14 mouse cellular contexts compared by ENCODE assay signal in genomic region chr9:109907774-109908465, GRCm38 (mm10). TPM values are rescaled to one million over a fixed set of nuclear protein-coding genes. Genes with fewer than 3 reads are reported as not detected.
DNase-seq lines count a peak whose midpoint lies in the region; ATAC-seq and TF ChIP-seq lines count a peak whose summit lies in the region.
"Had no signal": no experiment of that assay in that cellular context is flagged by ENCODE, and none has a peak within 500 bp of the region (broad histone marks: within the 10 kb centered on the region; RNA-seq: fewer than 3 reads in every experiment).

No protein-coding gene starts in this region.

- no peak for ATAC-seq in lung, embryonic 15.5 days (ENCODE audit: borderline replicate concordance, extremely low read depth, low FRiP score, low TSS enrichment)
- peak; percentile 97 for ATAC-seq in granulocyte monocyte progenitor cell, adult 5-6 weeks (replicated peaks; ENCODE audit: poor library complexity, severe bottlenecking)
- ATAC-seq in kidney, embryonic 16.5 days (ENCODE audit: low FRiP score, low TSS enrichment): no peak

- H3K9ac ChIP-seq in lung, embryonic 15.5 days: no peak overlapping the region
- H3K9ac ChIP-seq in ES-E14 (ENCODE audit: insufficient read depth, low read depth, low read length, poor library complexity, severe bottlenecking): no peak overlapping the region
- no peak overlapping the region for H3K9ac ChIP-seq in kidney, embryonic 16.5 days (replicated peaks; ENCODE audit: low read length)
- H3K9ac ChIP-seq: limb, embryonic 12.5 days had no signal

- no peak overlapping the region for H3K4me2 ChIP-seq in lung, embryonic 15.5 days
- H3K4me2 ChIP-seq in kidney, embryonic 16.5 days (replicated peaks; ENCODE audit: low read depth, low read length): no peak overlapping the region
- H3K4me2 ChIP-seq: embryonic facial prominence, embryonic 13.5 days; heart, embryonic 11.5 days; limb, embryonic 12.5 days had no signal

- no peak overlapping the region for H3K4me3 ChIP-seq in lung, embryonic 15.5 days
- H3K4me3 ChIP-seq in ES-E14 (ENCODE audit: insufficient read depth in 1 of 2, low read depth in 1 of 2, low read length in 2 of 2, poor library complexity in 1 of 2, severe bottlenecking in 1 of 2): no peak overlapping the region
- no peak overlapping the region for H3K4me3 ChIP-seq in kidney, embryonic 16.5 days (ENCODE audit: low read length)
- H3K4me3 ChIP-seq: embryonic facial prominence, embryonic 13.5 days; limb, embryonic 12.5 days had no signal

- in situ Hi-C loops in ES-E14 (cut with MboI; ENCODE audit: low sequenced_read_pairs in 2 of 2, unreplicated experiment in 2 of 2): no loop called here

- no peak for DNase-seq in lung, postnatal 10 days
- DNase-seq in ES-E14 (ENCODE audit: low read depth, low spot score): no peak
- DNase-seq in splenic B cell, adult 2 months (ENCODE audit: low read depth, low spot score): peak; percentile 18
- DNase-seq in left cerebral cortex, adult 8-10 months (ENCODE audit: low spot score in 2 of 2): no peak
- DNase-seq: cerebellum, postnatal 14 days; right cerebral cortex, postnatal 25 days; thymus, postnatal 25 days had no signal

- 70% methylated on average over 6 of the region's 6 CpGs for WGBS in lung, embryonic 15.5 days
- 73% methylated on average over 6 of the region's 6 CpGs for WGBS in kidney, embryonic 16.5 days

- no peaks in the 10 kb centered on the region for H3K9me3 ChIP-seq in lung, embryonic 15.5 days
- no peaks in the 10 kb centered on the region for H3K9me3 ChIP-seq in ES-E14 (ENCODE audit: control insufficient read depth, insufficient read depth, low read depth, low read length)
- no peaks in the 10 kb centered on the region for H3K9me3 ChIP-seq in kidney, embryonic 16.5 days (ENCODE audit: low read length)
- H3K9me3 ChIP-seq: embryonic facial prominence, embryonic 13.5 days; limb, embryonic 12.5 days had no signal

- 0 out of 2 replicates have a peak, but pooled peaks cover 7% of the 10 kb centered on the region for H3K4me1 ChIP-seq in lung, embryonic 15.5 days
- peaks cover 0 to 8% of the 10 kb centered on the region in 2 experiments; a peak in 3 of 4 replicates for H3K4me1 ChIP-seq in ES-E14 (ENCODE audit: control insufficient read depth in 2 of 2, insufficient read depth in 2 of 2, low read length in 2 of 2, poor library complexity in 1 of 2)
- 0 out of 2 replicates have a peak, but pooled peaks cover 4% of the 10 kb centered on the region for H3K4me1 ChIP-seq in kidney, embryonic 16.5 days (ENCODE audit: insufficient read depth, low read length)
- H3K4me1 ChIP-seq: limb, embryonic 12.5 days had no signal

- H3K27me3 ChIP-seq in lung, embryonic 15.5 days: no peaks in the 10 kb centered on the region
- H3K27me3 ChIP-seq in splenic B cell, adult 2 months (ENCODE audit: control insufficient read depth, insufficient read depth, low read length, poor library complexity, severe bottlenecking): no peaks in the 10 kb centered on the region
- no peaks in the 10 kb centered on the region for H3K27me3 ChIP-seq in kidney, embryonic 16.5 days (ENCODE audit: insufficient read depth, low read length)
- H3K27me3 ChIP-seq: embryonic facial prominence, embryonic 13.5 days; limb, embryonic 12.5 days had no signal

- no peaks in the 10 kb centered on the region for H3K36me3 ChIP-seq in lung, embryonic 15.5 days
- no peaks in the 10 kb centered on the region for H3K36me3 ChIP-seq in ES-E14 (ENCODE audit: control insufficient read depth, insufficient read depth, low read length, poor library complexity, severe bottlenecking)
- H3K36me3 ChIP-seq in splenic B cell, adult 2 months (ENCODE audit: control insufficient read depth, insufficient read depth, low read length, poor library complexity, severe bottlenecking): no peaks in the 10 kb centered on the region
- H3K36me3 ChIP-seq in kidney, embryonic 16.5 days (ENCODE audit: insufficient read depth, low read length): no peaks in the 10 kb centered on the region
- H3K36me3 ChIP-seq: embryonic facial prominence, embryonic 13.5 days; limb, embryonic 12.5 days had no signal

- 0 out of 2 replicates have a peak overlapping the region, but pooled peaks have one; percentile 25 for H3K27ac ChIP-seq in lung, embryonic 15.5 days
- peak overlapping the region; percentile 10; the same call in 1 of the 2 replicates for H3K27ac ChIP-seq in ES-E14 (ENCODE audit: insufficient read depth, low read depth, low read length, poor library complexity, severe bottlenecking)
- H3K27ac ChIP-seq in kidney, embryonic 16.5 days (ENCODE audit: low read length): no peak overlapping the region
- H3K27ac ChIP-seq: embryonic facial prominence, embryonic 13.5 days; hindbrain, postnatal 0 days; limb, embryonic 12.5 days had no signal

TF ChIP-seq in ES-E14, 5 proteins besides CTCF, POLR2A, EP300 and RAD21:
- no peak for TF ChIP-seq HCFC1 (IDR thresholded peaks at IDR 0.05; ENCODE audit: borderline replicate concordance, insufficient read depth, low read length)
- no peak for TF ChIP-seq MAFK (IDR thresholded peaks at IDR 0.05; ENCODE audit: insufficient read depth, low read depth, low read length)
- no peak for TF ChIP-seq ZNF384 (IDR thresholded peaks at IDR 0.05; ENCODE audit: low read depth, low read length)

RNA-seq across cellular contexts. Expression of gene Map4, which starts 23.3 kb away (rescaled TPM):
- polyA plus RNA-seq in lung, embryonic 15.5 days (2015; fragmentation: Nextera tagmentation; extraction: Ambion mirVana): 46.7 and 49.9 TPM in 2 replicates
- total RNA-seq in ES-E14 (2012; rRNA removed): 56.7 and 61.4 TPM in 2 replicates
- 33.3 and 42.6 TPM in 2 replicates for total RNA-seq in granulocyte monocyte progenitor cell, adult 5-6 weeks (2014; fragmentation: Nextera tagmentation)
- 17.1 and 22.3 TPM in 2 replicates for total RNA-seq in granulocyte monocyte progenitor cell, adult 5-6 weeks (2017)
- 53.9 and 64.7 TPM in 2 replicates for polyA plus RNA-seq in kidney, embryonic 16.5 days (2015; fragmentation: Nextera tagmentation; extraction: Ambion mirVana)
- total RNA-seq in left cerebral cortex, adult 8-10 months (2022): 100 to 1,000 TPM; 382 to 453 (median 413) TPM

RNA-seq across cellular contexts. Expression of gene Cdc25a, which starts 32.5 kb away (rescaled TPM):
- polyA plus RNA-seq in lung, embryonic 15.5 days (2015; fragmentation: Nextera tagmentation; extraction: Ambion mirVana): 27.2 and 30.4 TPM in 2 replicates
- total RNA-seq in ES-E14 (2012; rRNA removed): 48.5 and 58.3 TPM in 2 replicates
- total RNA-seq in granulocyte monocyte progenitor cell, adult 5-6 weeks (2014; fragmentation: Nextera tagmentation): 45.1 and 52.5 TPM in 2 replicates
- 50.6 and 54.4 TPM in 2 replicates for total RNA-seq in granulocyte monocyte progenitor cell, adult 5-6 weeks (2017)
- polyA plus RNA-seq in kidney, embryonic 16.5 days (2015; fragmentation: Nextera tagmentation; extraction: Ambion mirVana): 24.3 and 28.0 TPM in 2 replicates
- 1 to 10 TPM; 4.8 to 6.1 (median 5.6) TPM for total RNA-seq in left cerebral cortex, adult 8-10 months (2022)

RNA-seq across cellular contexts. Expression of gene Camp, which starts 58.5 kb away (rescaled TPM):
- 1.0 and 1.2 TPM in 2 replicates for polyA plus RNA-seq in lung, embryonic 15.5 days (2015; fragmentation: Nextera tagmentation; extraction: Ambion mirVana)
- not detected in 2 replicates for total RNA-seq in ES-E14 (2012; rRNA removed)
- 3.0 and 37.6 TPM in 2 replicates for total RNA-seq in granulocyte monocyte progenitor cell, adult 5-6 weeks (2014; fragmentation: Nextera tagmentation)
- total RNA-seq in granulocyte monocyte progenitor cell, adult 5-6 weeks (2017): 99.8 and 173 TPM in 2 replicates
- 1.4 and 2.2 TPM in 2 replicates for polyA plus RNA-seq in kidney, embryonic 16.5 days (2015; fragmentation: Nextera tagmentation; extraction: Ambion mirVana)
- total RNA-seq in left cerebral cortex, adult 8-10 months (2022): not detected
